Mouse (Mus musculus) limb, embryonic 14.5 days (tissue): ENCODE measurements at regions not wholly inside any gene's neighbourhood (a gene's known extent, or its start where the extent isn't known, plus 50 kb on each side); places are given as distances from the start of the nearest gene placed in this dataset. TPM values are rescaled to one million over a fixed set of nuclear protein-coding genes. Genes with fewer than 3 reads are reported as not detected.

Experiments used
- ATAC-seq: fragments of 200-750 bp; cut with Nextera tagmentation; 2 replicates; pipeline ENCODE4 v1.8.0; 2017; ENCODE audit warnings: low read depth, moderate number of reproducible peaks, moderate TSS enrichment; ENCODE audit not compliant: low FRiP score
- DNase-seq: peaks from one replicate; pipeline ENCODE4 v3.0.0-alpha.2; 2015; ENCODE audit warnings: low spot score
- H3K27ac ChIP-seq: fragments of 300-500 bp; sonication (generic); replicated peaks from 2 replicates; pipeline ENCODE4 v1.5.1; 2014; ENCODE audit warnings: low read depth, mild to moderate bottlenecking, low read length, moderate library complexity, mixed read lengths
- H3K27me3 ChIP-seq: fragments of 300-500 bp; sonication (generic); 2 replicates; pipeline ENCODE4 v1.6.1; 2014; ENCODE audit warnings: low read length, mixed read lengths; ENCODE audit not compliant: control insufficient read depth, insufficient read depth
- H3K36me3 ChIP-seq: fragments of 300-500 bp; sonication (generic); 2 replicates; pipeline ENCODE4 v1.6.1; 2014; ENCODE audit warnings: mild to moderate bottlenecking, low read length, moderate library complexity, mixed read lengths; ENCODE audit not compliant: control insufficient read depth, insufficient read depth
- H3K4me1 ChIP-seq: fragments of 300-500 bp; sonication (generic); 2 replicates; pipeline ENCODE4 v1.6.1; 2014; ENCODE audit warnings: antibody characterized with exemption, low read length, mixed read lengths; ENCODE audit not compliant: control insufficient read depth, insufficient read depth
- H3K4me2 ChIP-seq: fragments of 300-500 bp; sonication (generic); replicated peaks from 2 replicates; pipeline ENCODE4 v1.6.1; 2014; ENCODE audit warnings: low read depth, mild to moderate bottlenecking, low read length, moderate library complexity; ENCODE audit not compliant: severe bottlenecking
- H3K4me3 ChIP-seq: fragments of 300-500 bp; sonication (generic); replicated peaks from 2 replicates; pipeline ENCODE4 v1.5.1; 2014; ENCODE audit warnings: low read length
- H3K9ac ChIP-seq: fragments of 300-500 bp; sonication (generic); 2 replicates; pipeline ENCODE4 v1.6.1; 2014; ENCODE audit warnings: mild to moderate bottlenecking, low read depth, low read length, moderate library complexity; ENCODE audit not compliant: severe bottlenecking
- H3K9me3 ChIP-seq: fragments of 300-500 bp; sonication (generic); 2 replicates; pipeline ENCODE4 v1.6.1; 2016; ENCODE audit warnings: low read length; ENCODE audit not compliant: control insufficient read depth
- POLR2A ChIP-seq: fragments of 200-500 bp; IDR thresholded peaks from 2 replicates; pipeline ENCODE4 v1.8.0; 2012; ENCODE audit warnings: inconsistent platforms, mild to moderate bottlenecking, moderate library complexity, borderline replicate concordance; ENCODE audit not compliant: insufficient read depth, insufficient read length; ENCODE audit errors: extremely low read depth
- WGBS: fragments of 180-500 bp; shearing (Covaris S2); extraction: QIAGEN DNeasy Blood & Tissue Kit; methylation state at CpG from one replicate; pipeline ENCODE4 v1.1.7; 2014; 5-methylcytosine and 5-hydroxymethylcytosine counted together
- microRNA-seq: library from miRNA; unstranded; fragments of <30 nt; microRNA quantifications from one replicate; pipeline ENCODE4, GENCODE M21; 2016

DNA sequence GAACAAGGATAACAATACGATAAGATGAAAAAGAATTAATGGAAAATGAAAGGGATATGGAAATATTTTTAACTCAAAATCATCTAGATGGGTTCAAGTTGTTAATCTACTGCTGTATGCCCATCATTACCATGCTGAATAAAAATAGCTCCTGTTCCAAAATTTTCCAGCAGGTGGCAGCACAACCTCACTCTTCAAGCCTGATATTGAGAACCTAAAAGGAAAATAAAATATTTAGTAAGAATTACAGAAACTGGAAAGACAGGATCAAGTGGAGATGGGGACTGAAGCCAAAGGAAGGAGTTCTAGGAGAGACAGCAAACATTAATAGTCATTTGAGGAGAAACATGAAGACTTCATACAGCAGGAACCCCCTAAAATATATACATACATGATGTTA is 880.7 kb downstream of the Slitrk6 start:
- Histone ChIP-seq H3K27ac (no peak overlapping the region), H3K4me1 (no peaks in the 10 kb centered on the region), H3K9me3 (no peaks in the 10 kb centered on the region), H3K4me3 (no peak overlapping the region), H3K36me3 (no peaks in the 10 kb centered on the region), H3K9ac (no peak overlapping the region), H3K27me3 (no peaks in the 10 kb centered on the region), H3K4me2 (no peak overlapping the region)
- no peak for ATAC-seq
- DNase-seq: peak; percentile 72
- TF ChIP-seq POLR2A: no peak
- 10% methylated on average over 1 of the region's 1 CpGs for WGBS

GRCm38 (mm10) chr14:109840354-109841104 is 914.4 kb downstream of the Slitrk6 start:
- Histone ChIP-seq H3K36me3 (no peaks in the 10 kb centered on the region), H3K9me3 (no peaks in the 10 kb centered on the region), H3K27me3 (no peaks in the 10 kb centered on the region), H3K4me2 (no peak overlapping the region), H3K27ac (no peak overlapping the region), H3K9ac (no peak overlapping the region), H3K4me1 (no peaks in the 10 kb centered on the region), H3K4me3 (no peak overlapping the region)
- ATAC-seq (peak; percentile 53; the same call in 1 of the 2 replicates), DNase-seq (peak; percentile 28)
- TF ChIP-seq POLR2A: no peak
- WGBS: 28% methylated on average over 6 of the region's 6 CpGs

- H3K27ac ChIP-seq: no peak overlapping the region
- H3K4me1 ChIP-seq: no peaks in the 10 kb centered on the region
- H3K9me3 ChIP-seq: no peaks in the 10 kb centered on the region
- H3K36me3 ChIP-seq: no peaks in the 10 kb centered on the region
- H3K4me2 ChIP-seq: no peak overlapping the region
- no peak for TF ChIP-seq POLR2A
- 53% methylated on average over 3 of the region's 3 CpGs for WGBS
- peak; percentile 12 for DNase-seq
- no peak overlapping the region for H3K4me3 ChIP-seq
- H3K9ac ChIP-seq: no peak overlapping the region
- H3K27me3 ChIP-seq: no peaks in the 10 kb centered on the region
- no peak for ATAC-seq
These were observed 888.7 kb upstream of the Slitrk1 start for GRCm38 (mm10) chr14:109802522-109803126.

GRCm38 (mm10) chr14:109772246-109772645 is 858.3 kb upstream of the Slitrk1 start:
- no peak for TF ChIP-seq POLR2A
- no peak for ATAC-seq
- no peak overlapping the region for H3K9ac ChIP-seq

GRCm38 (mm10) chr14:109760892-109761291 is 846.9 kb upstream of the Slitrk1 start:
- WGBS: 93% methylated on average over 1 of the region's 1 CpGs
- Histone ChIP-seq H3K4me3 (no peak overlapping the region), H3K9ac (no peak overlapping the region), H3K27me3 (no peaks in the 10 kb centered on the region), H3K27ac (no peak overlapping the region), H3K4me1 (no peaks in the 10 kb centered on the region), H3K9me3 (no peaks in the 10 kb centered on the region), H3K36me3 (no peaks in the 10 kb centered on the region), H3K4me2 (no peak overlapping the region)
- ATAC-seq: no peak
- no peak for DNase-seq
- TF ChIP-seq POLR2A: no peak

More at GRCm38 (mm10) chr14:109772246-109772645, 858.3 kb upstream of the Slitrk1 start:
- DNase-seq: no peak
- no peak overlapping the region for H3K4me2 ChIP-seq
- H3K4me3 ChIP-seq: no peak overlapping the region
- no peaks in the 10 kb centered on the region for H3K9me3 ChIP-seq
- H3K36me3 ChIP-seq: no peaks in the 10 kb centered on the region
- 77% methylated on average over 1 of the region's 1 CpGs for WGBS
- no peaks in the 10 kb centered on the region for H3K4me1 ChIP-seq
- no peaks in the 10 kb centered on the region for H3K27me3 ChIP-seq
- no peak overlapping the region for H3K27ac ChIP-seq

Small RNA genes in the stretch of these regions (microRNA-seq; reads per million reads assigned to microRNA genes)
- gene Gm24369: not detected
